Mouse (Mus musculus) gastrocnemius, adult 8-10 months (tissue): ENCODE measurements around the gene Hoxd12. TPM values are rescaled to one million over a fixed set of nuclear protein-coding genes. Genes with fewer than 3 reads are reported as not detected.

Experiments used
- DNase-seq, 2 experiments: peaks; one replicate each; pipeline ENCODE4 v3.0.0; 2022; ENCODE audit warnings: low spot score in 2 of 2
- total RNA-seq, 4 experiments: library from RNA; stranded (reverse); gene quantifications; 2 replicates each; pipeline ENCODE4 v1.2.4; 2022

Hoxd12 gene
- total RNA-seq, 4 experiments from 2014 or later: not detected

GRCm38 (mm10) chr2:74681594-74682531 is 7.0 kb downstream of the Hoxd12 start:
- DNase-seq: no peak

GRCm38 (mm10) chr2:74682796-74683195 is 8.0 kb downstream of the Hoxd12 start:
- no peak for DNase-seq

- no peak for DNase-seq
Measured at GRCm38 (mm10) chr2:74683471-74683951, 8.7 kb downstream of the Hoxd12 start.

- DNase-seq: no peak
Measured at GRCm38 (mm10) chr2:74684106-74684505, 9.3 kb downstream of the Hoxd12 start.

DNA sequence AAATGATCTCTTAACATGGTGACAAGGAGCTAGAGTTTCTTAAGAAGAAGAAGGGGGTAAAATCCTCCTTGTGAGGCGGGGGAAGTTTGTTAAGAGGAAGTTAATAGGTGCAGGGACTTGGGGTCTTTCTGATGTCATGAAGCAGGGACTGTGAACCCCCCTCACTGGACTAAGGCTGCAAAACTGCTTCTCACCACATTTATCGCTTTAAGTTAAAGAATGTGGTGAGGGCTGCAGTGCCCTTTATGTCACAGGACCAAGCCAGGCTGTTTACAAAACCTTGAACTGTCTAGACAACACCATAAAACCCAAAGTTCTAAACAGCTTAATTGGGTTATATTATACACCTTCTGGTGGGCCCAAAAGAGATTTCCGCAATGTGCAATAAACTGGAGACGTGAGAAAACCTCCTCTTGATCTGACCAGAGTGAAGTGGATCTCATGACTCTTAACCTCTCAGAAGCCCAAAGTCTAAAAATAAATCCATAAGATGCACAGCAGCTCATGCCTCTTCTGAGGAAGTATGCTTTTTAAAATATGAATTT is 10.3 kb downstream of the Hoxd12 start:
- no peak for DNase-seq

DNA sequence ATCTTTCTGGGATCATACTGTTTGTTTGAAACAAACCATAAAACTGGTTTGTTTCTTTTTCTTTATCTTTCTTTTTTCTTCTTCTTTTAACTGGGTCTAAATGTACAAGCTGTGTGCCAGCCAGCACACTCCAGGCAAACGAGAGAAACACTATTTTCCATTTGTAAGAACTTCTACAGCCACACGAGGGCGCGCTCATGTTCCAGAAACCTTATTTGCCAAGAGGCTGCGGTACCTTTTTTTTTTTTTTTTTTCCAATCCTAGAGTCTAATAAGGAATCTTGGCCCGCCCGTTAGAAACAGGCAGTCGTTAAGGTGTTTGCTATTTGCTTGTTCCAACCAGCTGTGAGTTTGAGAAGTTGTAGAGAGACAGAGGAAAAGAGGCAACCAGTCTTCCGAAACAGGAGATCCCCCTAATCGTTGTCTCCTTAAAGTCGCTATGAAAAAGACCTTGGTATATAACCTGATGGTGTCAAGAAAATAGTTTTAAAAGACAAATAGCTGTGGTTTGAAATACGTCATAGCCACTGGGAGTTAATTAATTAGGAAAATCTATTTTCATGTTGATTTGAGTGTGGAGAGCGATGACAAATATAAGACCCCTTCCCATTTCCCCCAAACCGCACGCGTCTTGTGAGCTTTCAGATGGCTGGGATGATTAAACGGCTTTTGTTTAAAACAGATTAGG is 11.6 kb downstream of the Hoxd12 start:
- peak in 1 of 2 experiments; percentile 55 for DNase-seq

DNA sequence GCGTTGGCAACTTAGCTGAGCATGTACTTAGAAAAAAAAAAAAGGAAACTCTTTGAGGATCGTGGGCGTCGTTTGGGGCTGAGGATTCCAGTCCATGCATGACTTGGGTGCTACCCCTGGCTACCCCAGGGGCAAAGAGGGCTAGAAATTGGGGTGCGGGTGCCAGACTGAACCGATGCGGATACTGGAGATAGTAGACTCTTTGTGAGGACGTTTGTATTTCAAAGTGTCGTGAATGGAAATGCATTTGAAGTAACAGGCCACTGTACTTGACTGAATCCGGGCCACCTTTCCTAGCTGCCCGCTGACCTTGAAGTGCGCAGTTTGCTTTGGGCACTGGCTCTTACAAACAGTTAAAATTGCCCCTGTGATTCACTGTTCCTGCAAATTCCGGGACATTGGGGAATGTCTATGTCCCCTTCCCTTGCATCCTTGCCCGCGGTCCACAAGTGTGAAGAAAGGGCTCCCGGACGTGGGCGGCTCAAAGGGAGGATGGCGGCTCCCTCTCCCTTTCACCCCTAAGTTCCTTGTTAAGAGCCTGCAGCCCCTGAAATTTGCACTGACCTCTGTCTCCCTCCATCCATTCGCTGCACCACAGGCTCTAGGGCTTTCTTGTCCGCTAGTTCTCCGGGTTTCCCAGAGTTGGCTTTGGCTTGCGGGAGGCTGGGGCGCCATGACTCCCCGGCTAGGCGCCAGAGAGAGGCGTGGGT is 12.3 kb downstream of the Hoxd12 start:
- DNase-seq: no peak

- DNase-seq: no peak
Measured at GRCm38 (mm10) chr2:74687698-74688555, 13.1 kb downstream of the Hoxd12 start.

- DNase-seq: no peak
Measured at GRCm38 (mm10) chr2:74688795-74689573, 14.2 kb downstream of the Hoxd12 start.

DNA sequence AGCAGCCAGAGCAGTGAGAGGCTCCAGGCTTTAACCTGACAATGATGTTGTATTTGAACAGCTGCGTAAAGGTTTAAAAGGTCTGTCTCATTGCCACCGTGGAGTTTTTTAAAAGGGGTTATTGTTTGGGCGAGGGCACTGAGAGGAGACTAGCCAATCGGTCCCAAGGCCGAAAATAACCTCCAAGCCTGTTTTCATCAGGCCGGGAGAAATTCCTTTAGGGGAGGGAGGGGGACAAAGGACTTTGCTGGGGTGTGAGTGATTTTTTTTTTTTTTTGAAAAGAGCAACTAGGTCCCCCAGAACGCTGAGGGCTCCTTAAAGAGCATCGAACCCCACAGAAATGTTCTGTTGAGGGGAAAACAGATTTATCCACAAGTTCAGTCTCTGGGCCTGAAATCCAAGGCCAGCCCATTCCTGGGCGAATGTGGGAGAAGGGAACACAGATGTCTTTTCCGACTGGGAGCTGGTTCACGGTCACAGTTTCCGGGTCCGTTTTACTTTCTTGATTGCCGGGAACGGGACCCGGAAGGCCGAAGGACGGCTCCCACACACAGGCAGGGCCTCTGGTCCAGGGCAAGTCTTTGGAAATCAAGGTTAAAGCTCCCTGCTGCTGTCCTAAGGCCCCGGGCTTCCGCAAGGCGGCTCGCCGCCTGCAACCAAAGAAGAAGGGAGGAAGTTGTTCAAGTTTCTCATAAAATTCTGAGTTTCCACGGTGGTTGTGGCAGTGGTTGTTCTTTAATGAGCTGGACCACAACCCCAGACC is 14.9 kb downstream of the Hoxd12 start:
- no peak for DNase-seq

DNA sequence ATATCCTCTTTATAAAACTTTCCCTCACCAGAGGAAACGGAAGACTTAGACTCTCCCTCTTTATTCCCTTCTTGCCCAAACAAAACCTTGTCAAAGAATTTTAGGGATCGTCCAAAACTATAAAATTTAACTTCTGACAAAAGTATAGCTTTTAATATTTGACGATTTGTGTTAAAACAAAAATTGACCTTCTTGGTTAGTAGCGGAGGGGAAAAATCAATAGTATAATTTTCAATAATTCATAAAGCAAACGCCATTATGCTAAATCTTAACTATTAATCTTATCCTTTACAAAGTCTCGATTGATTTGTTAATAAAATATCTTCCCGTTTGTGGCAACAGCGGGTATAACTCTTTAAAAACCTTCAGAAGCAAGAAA is 15.5 kb downstream of the Hoxd12 start:
- DNase-seq: no peak

- peak; percentile 62 to 77 for DNase-seq
Measured at GRCm38 (mm10) chr2:74691022-74691951, 16.5 kb downstream of the Hoxd12 start, which contains the start of gene Hoxd10. Hoxd10 (plus strand) TSS chr2:74691924.

DNA sequence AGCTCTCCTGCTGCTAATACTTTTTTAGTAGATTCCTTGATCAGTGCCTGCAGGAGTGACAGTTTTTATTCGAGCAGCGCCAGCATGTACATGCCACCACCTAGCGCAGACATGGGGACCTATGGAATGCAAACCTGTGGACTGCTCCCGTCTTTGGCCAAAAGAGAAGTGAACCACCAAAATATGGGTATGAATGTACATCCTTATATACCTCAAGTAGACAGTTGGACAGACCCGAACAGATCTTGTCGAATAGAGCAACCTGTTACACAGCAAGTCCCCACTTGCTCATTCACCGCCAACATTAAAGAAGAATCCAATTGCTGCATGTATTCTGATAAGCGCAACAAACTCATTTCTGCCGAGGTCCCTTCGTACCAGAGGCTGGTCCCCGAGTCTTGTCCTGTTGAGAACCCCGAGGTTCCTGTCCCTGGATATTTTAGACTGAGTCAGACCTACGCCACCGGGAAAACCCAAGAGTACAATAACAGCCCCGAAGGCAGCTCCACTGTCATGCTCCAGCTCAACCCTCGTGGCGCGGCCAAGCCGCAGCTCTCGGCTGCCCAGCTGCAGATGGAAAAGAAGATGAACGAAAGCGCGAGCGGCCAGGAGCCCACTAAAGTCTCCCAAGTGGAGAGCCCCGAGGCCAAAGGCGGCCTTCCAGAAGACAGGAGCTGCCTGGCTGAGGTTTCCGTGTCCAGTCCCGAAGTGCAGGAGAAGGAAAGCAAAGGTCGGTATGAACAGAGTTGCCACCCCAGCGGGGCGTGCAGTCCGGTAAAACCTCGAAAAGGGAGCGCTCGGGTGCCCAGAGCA is 17.4 kb downstream of the Hoxd12 start:
- DNase-seq: no peak

- DNase-seq: no peak
Measured at GRCm38 (mm10) chr2:74692808-74693431, 18.1 kb downstream of the Hoxd12 start.

DNA sequence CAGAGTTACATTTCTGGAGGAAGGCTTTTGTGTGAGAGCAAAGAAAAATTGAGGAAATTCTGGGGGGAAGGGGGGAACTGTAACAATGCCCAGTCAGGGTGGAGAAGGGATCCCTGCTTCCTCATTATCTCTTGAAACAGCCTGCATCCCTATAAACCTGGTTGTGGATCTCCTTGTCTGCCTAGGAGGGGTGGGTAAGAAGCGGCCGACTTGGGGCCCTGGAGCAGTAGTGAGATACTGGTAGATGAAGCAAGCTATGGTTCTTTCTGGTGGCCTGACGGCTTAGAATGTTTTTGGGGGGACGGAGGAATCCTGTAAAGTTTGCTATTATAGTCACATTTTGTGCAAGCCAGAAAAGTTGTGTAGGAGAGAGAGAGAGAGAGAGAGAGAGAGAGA is 18.6 kb downstream of the Hoxd12 start:
- no peak for DNase-seq

DNA sequence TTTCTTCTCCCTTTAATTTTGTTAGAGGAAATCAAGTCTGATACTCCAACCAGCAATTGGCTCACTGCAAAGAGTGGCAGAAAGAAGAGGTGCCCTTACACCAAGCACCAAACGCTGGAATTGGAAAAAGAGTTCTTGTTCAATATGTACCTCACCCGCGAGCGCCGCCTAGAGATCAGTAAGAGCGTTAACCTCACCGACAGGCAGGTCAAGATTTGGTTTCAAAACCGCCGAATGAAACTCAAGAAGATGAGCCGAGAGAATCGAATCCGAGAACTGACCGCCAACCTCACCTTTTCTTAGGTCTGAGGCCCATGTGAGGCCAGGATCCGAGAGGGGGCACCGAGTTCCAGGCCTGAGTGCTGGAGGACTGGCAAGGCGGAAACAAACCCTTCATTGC is 19.3 kb downstream of the Hoxd12 start:
- DNase-seq: no peak
